Mouse (Mus musculus) layer of hippocampus, adult 2 months (tissue): ENCODE results near the gene Spag7. TPM values are rescaled to one million over a fixed set of nuclear protein-coding genes. Genes with fewer than 3 reads are reported as not detected.

Experiments used
- DNase-seq, 2 experiments: peaks; one replicate each; pipeline ENCODE4 v3.0.0; 2022; ENCODE audit warnings: low spot score in 2 of 2
- H3K27ac ChIP-seq: fragments of 200-600 bp; 2 replicates; pipeline ENCODE4 v1.8.1; 2022
- H3K4me3 ChIP-seq: fragments of 200-600 bp; 2 replicates; pipeline ENCODE4 v1.8.1; 2022; ENCODE audit warnings: mild to moderate bottlenecking
- CTCF ChIP-seq: fragments of 200-600 bp; conservative IDR thresholded peaks from 2 replicates; pipeline ENCODE4 v1.8.1; 2022; ENCODE audit warnings: antibody characterized with exemption, mild to moderate bottlenecking, moderate library complexity
- long read RNA-seq, 2 experiments: library from polyadenylated mRNA; stranded (forward); transcript quantifications; one replicate each; pipeline ENCODE4 v2.0.0; 2021; ENCODE audit warnings: borderline mapping rate in 2 of 2
- total RNA-seq, 2 experiments: library from RNA; stranded (reverse); gene quantifications; 2 replicates each; pipeline ENCODE4 v1.2.3; 2021

Gene Spag7
- 10 to 100 TPM; 50.8 to 54.7 TPM for total RNA-seq
- long read RNA-seq, experiment 1, transcript Spag7-201 (7 exons, 1,159 nt), result major isoform, 27 of 33 reads
- long read RNA-seq, experiment 1, partial matches to known transcripts, result 0 of 33 reads
- long read RNA-seq, experiment 1, other reads (novel, unspliced or antisense), result 6 of 33 reads
- long read RNA-seq, experiment 2, transcript Spag7-201 (7 exons, 1,159 nt), result major isoform, 32 of 36 reads
- long read RNA-seq, experiment 2, partial matches to known transcripts, result 0 of 36 reads
- long read RNA-seq, experiment 2, other reads (novel, unspliced or antisense), result 4 of 36 reads

DNA sequence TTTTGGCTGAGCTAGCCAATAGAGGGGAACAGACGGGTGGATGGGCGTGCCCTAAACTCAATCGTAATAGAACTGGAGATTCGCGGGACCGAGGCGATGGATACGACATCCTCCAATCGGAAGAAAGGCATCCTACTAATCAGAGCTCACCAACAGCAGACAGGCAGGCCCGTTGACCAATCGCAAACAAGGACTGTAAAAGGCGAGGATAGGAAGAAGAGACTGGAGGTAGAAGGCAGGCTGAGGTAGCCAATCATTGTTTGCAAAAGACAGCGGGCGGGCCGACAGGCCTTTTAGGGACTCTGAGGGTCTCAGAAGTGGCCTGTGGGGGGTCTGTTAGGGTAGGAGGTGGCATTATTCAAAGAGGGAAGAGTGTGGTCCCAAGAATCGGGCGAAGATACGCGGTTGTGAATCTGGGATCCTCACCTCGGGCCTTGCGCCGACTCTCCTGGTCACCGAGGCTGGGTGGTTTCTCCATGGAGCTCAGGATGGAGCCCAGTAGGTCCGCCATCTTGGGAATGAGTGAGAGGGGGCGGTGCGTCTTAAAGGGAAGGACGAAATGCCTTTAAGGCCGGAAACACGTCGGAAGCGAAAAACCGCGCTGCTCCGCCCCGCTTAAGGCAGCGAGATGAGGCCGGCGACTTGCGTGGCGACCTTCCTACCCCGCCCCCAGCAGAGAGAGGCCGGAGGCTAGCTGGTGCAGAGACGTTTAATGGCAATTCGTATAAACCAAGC lies at the start of gene Spag7:
Spag7 (minus strand) TSS at position 646 of the 735 bp plus-strand sequence.
- TF ChIP-seq CTCF, result no peak
- DNase-seq, result peak; percentile 92 to 99
- Histone ChIP-seq H3K4me3 (peak within 1 kb of the TSS; percentile 82), H3K27ac (peak within 1 kb of the TSS; percentile 99)

DNA sequence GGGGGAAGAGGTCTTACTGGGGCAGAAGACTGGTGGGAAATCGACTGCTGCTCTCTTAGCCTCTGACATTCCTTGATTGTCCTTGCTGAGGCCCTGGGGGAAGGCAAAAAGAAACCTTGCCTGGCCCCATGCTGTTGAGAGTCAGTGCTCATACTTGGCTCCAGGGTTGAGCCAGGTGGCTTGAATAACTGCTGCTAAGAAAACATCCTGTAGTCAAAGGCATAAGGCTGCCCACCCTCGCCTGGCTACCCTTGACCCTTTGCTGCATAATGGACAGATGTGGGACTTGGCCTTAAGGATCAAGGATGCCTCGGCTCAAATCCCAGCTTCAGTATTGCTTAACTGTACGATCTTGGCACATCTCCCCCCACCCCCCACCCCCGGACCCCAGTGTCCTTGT lies 49.3 kb upstream of the Spag7 start:
- no peak for DNase-seq
- peak overlapping the region; percentile 65 for H3K27ac ChIP-seq
- TF ChIP-seq CTCF, result no peak
- no peak overlapping the region for H3K4me3 ChIP-seq

DNA sequence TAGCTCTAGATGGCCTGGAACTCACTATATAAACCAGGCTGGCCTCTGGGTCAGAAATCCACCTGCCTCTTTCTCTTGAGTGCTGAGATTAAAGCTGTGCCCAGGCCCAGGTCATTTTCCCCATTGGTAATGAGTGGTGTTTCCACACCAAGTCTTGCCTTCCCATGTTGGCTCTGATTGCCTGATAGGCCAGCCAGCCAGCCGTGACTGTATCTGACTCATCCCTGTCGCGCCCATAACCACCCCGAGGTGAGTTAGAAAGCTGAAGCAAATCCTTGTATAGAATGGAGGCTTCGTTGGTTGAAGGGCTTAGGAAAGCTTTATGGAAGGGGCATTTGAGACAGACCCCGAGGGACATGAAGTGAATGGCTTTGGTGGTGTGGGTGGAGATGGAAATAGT lies 46.6 kb upstream of the Spag7 start:
- no peak for TF ChIP-seq CTCF
- DNase-seq, result no peak
- peak overlapping the region; percentile 39; the same call in 1 of the 2 replicates for H3K27ac ChIP-seq

DNA sequence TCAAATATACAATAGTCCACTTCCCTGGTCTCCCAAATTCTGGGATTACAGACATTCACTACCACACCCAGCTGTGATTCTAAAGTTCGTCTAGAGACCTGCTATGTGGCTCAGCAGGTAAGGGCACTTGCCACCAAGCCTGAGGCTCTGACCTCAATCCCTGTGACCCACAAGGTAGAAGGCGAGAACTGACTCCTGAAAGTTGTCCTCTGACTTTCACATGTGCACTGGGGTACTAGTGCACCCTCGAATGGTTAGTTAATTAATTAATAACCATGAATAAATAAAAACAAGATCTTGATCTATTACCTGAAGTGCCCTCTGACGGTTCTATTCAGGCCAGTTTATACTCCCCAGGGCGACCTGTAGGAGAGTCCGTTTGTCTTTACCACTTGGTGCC lies 44.0 kb upstream of the Spag7 start:
- Histone ChIP-seq H3K4me3 (no peak overlapping the region), H3K27ac (no peak overlapping the region)
- no peak for TF ChIP-seq CTCF
- no peak for DNase-seq

More for the DNA sequence above, 46.6 kb upstream of the Spag7 start:
- no peak overlapping the region for H3K4me3 ChIP-seq

DNA sequence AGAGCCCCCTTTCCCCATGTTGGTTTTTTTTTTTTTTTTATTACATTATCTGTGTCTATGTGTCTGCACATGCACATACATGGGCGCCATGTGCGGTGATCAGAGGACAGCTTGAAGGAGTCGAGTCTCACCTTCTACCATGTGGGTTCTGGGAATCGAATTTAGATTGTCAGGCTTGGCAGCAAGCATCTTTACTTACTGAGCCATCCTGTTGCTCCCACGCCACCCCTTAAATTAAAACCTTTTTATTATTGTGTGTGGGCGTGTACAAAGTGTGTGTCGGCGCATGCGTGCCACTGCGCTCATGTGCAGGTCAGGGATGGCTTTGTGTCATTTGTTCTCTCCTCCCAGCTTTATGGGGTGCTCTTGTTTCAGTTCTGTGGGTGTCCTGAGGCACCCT lies 41.8 kb upstream of the Spag7 start:
- no peak for TF ChIP-seq CTCF
- DNase-seq, result peak in 1 of 2 experiments; percentile 62
- Histone ChIP-seq H3K27ac (peak overlapping the region; percentile 82), H3K4me3 (no peak overlapping the region)

DNA sequence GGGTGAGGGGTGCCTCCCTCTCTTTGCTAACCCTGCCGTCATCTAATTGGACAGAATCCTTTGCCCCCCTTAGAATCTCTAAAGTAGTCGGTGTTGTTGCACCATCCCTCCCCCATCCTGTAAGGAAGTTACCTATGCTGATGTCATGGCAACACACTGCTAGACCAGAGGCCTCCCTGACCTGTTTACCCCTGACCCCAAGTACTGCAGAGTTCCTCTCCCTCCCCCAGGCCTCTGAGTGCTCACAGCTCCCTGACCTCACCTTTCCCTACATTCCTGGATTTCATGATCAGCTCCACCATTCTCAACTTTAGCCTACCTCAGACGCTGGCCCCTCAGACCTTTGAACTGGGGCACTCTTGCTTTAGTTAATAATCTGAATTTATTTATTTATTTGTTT lies 36.9 kb upstream of the Spag7 start:
- TF ChIP-seq CTCF, result no peak
- no peak overlapping the region for H3K4me3 ChIP-seq
- DNase-seq, result no peak
- peak overlapping the region; percentile 100 for H3K27ac ChIP-seq

DNA sequence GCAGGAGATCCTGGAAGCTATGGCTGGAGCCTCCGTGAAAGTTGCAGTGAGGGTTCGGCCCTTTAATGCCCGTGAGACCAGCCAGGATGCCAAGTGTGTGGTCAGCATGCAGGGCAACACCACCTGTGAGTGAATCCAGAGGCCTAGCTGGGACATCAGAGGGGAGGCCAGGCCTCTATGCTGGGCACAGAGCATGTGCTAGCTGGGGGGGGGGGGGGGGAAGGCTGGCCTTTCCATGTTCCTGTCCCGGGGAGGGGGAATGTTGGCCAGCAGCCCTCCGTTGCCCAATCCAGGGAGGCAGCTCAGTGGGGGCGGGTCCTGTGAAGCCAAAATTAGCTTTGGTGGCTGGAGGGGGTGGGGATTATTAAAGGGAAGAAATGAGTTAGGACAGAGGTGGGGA lies 33.6 kb upstream of the Spag7 start:
- no peak for DNase-seq
- H3K4me3 ChIP-seq, result peak overlapping the region; percentile 83
- TF ChIP-seq CTCF, result no peak
- H3K27ac ChIP-seq, result peak overlapping the region; percentile 100

DNA sequence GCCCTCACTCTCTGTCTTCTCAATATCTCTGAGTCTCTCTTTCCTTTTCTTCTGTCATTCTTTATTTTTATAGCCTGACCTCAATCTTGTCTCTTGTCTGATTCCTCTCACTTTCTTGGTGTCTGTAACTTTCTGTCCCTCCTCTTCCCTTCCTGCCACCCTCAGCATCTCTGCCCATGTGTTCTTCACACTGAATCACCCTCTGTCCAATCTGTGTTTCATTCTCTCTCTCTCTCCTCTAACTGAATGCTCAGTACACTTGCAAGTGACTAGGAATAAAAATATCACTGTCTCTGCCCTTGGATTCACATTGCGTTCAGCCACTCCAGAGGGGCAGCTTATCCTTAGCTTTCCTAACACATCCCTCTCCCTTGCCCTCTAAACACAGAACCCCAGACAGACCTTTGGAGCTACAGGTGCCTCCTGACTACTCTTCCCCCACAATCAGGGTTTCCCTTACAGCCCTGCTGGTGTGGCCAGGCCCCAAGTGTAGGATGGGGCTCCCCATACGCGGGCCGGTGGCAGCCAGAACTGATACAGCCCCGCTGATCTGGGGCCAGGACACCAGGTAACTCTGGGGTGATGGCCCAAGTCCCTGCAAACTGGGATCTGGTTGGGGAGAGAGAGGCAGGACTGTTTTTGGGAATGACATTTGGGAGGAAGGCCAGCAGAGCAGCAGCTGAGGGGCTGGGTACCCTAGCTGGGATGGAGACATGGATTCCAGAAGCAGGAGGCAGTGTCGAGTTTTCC lies 32.9 kb upstream of the Spag7 start:
- TF ChIP-seq CTCF, result no peak
- H3K4me3 ChIP-seq, result peak overlapping the region; percentile 83
- no peak for DNase-seq
- H3K27ac ChIP-seq, result peak overlapping the region; percentile 100

DNA sequence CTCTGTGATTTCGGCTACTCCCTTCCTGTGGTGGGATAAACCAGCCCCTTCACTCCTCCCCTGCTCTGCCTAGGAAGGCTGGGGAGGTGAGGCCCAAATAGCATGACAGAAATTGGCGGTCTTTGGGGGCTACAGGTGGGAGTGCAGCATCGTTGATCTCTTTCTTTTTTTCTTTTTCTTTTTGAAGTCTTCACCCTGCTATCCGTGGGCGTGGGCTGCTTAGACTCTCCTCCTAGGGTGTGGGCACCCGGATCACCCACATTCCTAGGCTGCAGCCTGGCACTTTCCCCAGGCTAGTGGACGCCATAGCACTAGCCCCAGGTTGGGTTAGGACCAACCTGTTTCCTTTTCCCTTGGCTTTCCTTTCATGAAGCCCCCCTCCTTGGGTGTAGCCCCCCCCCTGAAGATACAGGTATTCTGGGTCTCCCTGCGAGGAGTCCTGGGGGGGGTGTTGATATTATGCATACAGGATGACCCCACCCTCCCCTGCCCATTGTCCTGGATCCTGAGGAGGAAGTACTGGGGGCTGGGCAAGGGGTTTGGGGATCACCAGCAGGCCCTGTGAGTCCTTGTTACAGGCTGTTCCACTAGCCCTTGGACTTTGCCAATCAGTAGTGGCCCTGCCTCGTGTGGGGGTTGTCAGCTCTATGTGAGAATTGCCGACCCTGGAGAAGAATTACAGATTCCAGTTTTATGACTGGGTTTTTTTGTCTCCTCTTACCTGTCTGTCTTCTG lies 32.2 kb upstream of the Spag7 start:
- no peak for DNase-seq
- TF ChIP-seq CTCF, result no peak
- Histone ChIP-seq H3K4me3 (peak overlapping the region; percentile 83), H3K27ac (peak overlapping the region; percentile 100)

DNA sequence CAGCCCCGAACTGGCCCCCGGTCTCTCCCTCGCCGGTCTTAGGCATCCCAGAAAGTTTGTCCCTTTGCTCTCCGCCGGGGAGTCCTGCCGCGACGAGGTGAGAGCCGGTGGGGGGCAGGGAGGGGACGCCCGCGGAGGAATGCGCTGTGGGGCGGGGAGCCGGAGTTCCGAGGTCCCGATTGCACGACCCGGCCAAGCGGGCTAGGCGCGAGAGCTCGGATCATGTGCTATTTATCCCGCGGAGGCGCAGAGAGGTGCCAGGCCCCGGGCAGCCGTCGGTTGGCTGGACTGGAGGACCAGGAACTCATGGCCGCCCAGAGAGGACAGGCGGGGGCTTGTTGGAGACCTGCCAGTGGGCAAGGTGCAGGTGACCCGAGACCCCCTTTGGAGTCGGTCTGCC lies 31.4 kb upstream of the Spag7 start:
- peak overlapping the region; percentile 83 for H3K4me3 ChIP-seq
- TF ChIP-seq CTCF, result no peak
- DNase-seq, result peak in 1 of 2 experiments; percentile 58
- peak overlapping the region; percentile 100 for H3K27ac ChIP-seq

DNA sequence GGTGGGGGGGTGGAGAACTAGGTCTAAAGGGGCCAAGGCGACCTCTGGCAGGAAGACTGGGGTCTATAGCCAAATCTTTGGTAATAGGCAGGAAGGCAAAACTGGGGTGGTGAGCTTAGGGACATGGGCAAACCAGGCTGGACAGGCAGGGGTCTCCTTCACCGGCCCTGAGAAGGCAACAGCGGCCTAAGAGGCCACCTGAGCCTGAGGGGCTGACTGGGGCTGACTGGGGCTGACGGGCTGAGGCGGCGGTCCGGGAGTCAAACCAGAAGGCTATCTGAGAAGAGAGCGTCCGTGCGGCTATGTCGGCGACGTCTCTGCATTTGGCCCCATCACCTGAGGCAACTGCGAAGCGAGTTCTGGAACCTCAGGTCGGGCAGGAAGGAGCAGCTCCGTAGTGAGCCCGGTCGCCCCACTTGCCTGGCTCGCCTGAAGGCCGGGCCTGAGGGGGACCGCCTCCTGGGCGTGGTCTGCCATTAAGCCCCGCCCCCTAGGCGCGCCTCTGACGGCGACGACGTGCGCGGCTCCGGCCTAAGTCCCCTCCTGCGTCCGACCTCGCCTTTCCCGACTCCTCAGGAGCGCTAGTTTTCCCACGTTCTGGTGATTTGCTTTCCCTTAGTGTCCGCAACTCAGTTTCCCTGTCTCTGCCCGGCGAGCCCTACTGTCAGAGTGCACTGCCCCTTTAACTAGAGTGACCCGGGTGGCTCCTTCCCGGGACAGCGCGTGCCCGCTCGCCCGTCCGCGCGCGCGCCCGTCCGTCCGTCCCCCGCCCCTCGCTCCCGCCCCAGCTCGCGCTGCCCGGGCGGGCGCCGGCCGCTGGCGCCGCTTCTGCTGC lies 30.7 kb upstream of the Spag7 start, which contains the start of the genes Inca1 and Kif1c:
Inca1 (minus strand) TSS at position 434 of the 835 bp plus-strand sequence.
Kif1c (plus strand) TSS at position 827 of the 835 bp plus-strand sequence.
- no peak for TF ChIP-seq CTCF
- H3K27ac ChIP-seq, result peak within 1 kb of the TSS; percentile 100
- peak; percentile 94 to 97 for DNase-seq
- peak within 1 kb of the TSS; percentile 83 for H3K4me3 ChIP-seq
